Mouse (Mus musculus) cerebellum, adult 2 months (tissue): ENCODE results near the gene Tmem165.

ENCODE experiments used
- CTCF ChIP-seq: fragments of 200-500 bp; IDR thresholded peaks from 2 replicates; pipeline ENCODE4 v1.5.1; 2011; ENCODE audit warnings: low read depth, mild to moderate bottlenecking, control low read depth, low read length, moderate library complexity, borderline replicate concordance; ENCODE audit not compliant: insufficient read depth
- POLR2A ChIP-seq: fragments of 200-500 bp; IDR thresholded peaks from 2 replicates; pipeline ENCODE4 v1.6.1; 2011; ENCODE audit warnings: low read length, control low read depth, borderline replicate concordance; ENCODE audit not compliant: insufficient read depth

- no peak for TF ChIP-seq CTCF
- no peak for TF ChIP-seq POLR2A
Observed at GRCm38 (mm10) chr5:76176411-76176810, 7.3 kb upstream of the Tmem165 start.
